Mouse (Mus musculus) ES-E14 (cell line): ENCODE measurements at regions not wholly inside any gene's neighbourhood (a gene's known extent, or its start where the extent isn't known, plus 50 kb on each side); places are given as distances from the start of the nearest gene placed in this dataset.

ENCODE experiments used
- CHD2 ChIP-seq: IDR thresholded peaks from 2 replicates; pipeline ENCODE4 v1.6.1; 2014; ENCODE audit warnings: mild to moderate bottlenecking, low read depth, low read length, inconsistent platforms
- ZNF384 ChIP-seq: IDR thresholded peaks from 2 replicates; pipeline ENCODE4 v1.6.1; 2012; ENCODE audit warnings: low read depth, low read length, inconsistent platforms

DNA sequence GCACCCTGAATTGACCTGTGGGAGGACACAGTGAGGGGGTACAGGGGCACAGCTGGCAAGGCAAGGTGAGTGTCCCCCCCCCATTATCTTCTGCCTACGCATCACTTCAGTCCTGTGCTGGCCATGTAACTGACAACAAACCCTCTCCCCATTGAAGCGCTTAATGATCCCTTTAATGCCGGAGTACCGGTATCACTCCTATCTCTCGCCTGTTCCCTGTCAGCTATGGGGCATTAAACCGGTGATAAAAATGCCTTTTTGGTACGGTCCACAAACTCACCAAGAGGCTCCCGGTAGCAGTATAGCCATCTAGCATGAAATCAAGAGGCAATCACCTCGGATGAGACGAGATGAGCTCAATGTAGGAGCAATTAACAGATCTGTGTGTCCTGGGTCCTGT is 62.8 kb upstream of the Fstl4 start:
- TF ChIP-seq CHD2 (no peak), ZNF384 (no peak)
